Mouse (Mus musculus): ENCODE measurements around the gene Prss16.

Gene Prss16

DNA sequence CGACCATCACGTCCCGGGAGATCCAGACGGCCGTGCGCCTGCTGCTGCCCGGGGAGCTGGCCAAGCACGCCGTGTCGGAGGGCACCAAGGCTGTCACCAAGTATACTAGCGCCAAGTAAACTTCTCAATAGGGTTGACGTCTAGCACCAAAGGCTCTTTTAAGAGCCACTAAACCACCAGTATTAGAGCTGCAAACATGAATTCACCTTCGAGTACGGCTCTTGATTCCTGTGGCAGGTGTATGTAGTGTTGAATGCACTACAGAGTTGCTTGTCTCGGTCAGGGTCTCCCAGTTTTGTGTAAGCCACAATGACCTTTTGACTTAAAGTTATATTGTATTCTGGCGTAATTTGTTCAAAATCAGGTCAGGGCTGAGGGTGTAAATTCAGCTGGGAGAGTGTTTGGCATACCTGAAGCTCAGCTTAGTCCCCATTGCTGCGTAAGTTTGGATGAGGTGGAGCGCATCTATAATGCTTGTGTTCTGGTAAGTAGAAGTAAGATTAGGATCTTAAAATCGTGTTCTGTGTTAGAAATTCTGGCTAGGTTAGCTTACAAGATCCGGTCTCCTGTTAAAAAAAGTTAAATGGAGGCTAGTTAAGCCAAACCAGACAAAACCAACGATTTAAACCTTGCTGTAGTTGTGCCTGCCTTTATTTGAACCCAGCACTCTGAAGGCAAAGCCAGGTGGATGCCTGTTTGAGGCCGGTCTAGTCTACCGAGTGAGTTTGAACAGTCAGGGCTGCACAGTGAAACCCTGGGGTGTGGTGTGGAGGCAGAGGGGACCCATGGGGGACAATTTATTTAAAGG lies 26.8 kb upstream of the Prss16 start:
- no peak for DNase-seq (ENCODE audit: low read depth)

DNA sequence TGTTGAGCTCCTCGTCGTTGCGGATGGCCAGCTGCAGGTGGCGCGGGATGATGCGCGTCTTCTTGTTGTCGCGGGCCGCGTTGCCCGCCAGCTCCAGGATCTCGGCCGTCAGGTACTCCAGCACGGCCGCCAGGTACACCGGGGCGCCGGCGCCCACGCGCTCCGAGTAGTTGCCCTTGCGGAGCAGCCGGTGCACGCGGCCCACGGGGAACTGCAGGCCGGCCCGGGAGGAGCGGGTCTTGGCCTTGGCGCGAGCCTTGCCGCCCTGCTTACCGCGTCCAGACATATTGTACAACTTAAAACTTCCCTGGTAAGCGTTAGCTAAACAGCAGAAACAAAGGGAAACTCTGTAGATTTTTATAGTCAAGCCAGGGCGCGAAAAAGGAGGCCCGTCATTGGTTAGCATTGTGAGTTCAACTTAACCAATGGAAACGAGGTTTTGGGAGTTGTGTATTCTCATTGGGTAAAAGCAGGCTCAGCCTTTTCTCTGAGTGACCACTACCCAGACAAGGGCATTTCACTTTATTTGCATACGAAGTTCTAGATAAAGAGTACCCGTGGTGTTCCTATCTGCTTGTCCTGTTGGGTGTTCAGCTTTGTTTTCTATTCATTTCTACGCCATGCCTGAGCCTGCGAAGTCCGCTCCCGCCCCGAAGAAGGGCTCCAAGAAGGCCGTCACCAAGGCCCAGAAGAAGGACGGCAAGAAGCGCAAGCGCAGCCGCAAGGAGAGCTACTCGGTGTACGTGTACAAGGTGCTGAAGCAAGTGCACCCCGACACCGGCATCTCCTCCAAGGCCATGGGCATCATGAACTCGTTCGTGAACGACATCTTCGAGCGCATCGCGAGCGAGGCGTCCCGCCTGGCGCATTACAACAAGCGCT lies 26.0 kb upstream of the Prss16 start, which contains the start of the genes Hist1h2ah and Hist1h2bk:
Gene Hist1h2ah (minus strand): TSS at position 302 of the 882 bp plus-strand sequence.
Gene Hist1h2bk (plus strand): TSS at position 604 of the 882 bp plus-strand sequence.
- DNase-seq (ENCODE audit: low read depth) = peak; percentile 91

DNA sequence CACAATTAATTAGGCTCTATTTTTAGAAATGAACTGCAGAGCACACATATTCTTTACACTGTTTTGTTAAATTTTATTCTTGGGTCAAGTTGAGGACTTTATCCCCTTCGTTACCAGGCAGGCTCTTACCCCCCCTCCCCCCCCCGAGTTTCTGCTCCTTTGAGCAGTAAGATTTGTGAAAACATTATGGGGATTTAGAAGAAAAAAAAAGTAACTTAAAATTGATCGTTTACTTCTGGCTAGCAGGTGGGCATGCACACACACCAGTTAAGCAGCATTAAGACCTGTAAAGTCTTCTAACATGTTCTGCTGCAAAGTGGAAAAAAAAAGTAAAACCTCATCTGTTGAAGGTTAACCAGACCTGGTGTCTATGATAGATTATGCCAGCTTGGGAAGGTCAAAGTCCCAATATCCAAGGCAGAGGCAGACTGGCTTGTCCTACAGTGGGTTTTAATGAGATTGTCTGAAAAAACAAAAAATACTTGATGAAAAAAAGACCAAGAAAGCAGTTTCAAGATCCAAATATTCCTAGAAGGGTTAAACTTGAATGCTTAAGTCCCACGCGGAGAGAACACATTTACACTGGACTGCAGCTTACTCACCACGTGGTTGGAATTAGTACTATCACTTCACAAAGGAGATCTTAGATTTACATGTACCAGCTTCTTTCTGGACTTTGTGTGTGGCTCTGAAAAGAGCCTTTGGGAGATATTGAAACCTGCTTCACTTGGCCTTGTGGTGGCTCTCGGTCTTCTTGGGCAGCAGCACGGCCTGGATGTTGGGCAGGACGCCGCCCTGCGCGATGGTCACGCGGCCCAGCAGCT lies 25.1 kb upstream of the Prss16 start:
- DNase-seq (ENCODE audit: low read depth) = peak; percentile 29

DNA sequence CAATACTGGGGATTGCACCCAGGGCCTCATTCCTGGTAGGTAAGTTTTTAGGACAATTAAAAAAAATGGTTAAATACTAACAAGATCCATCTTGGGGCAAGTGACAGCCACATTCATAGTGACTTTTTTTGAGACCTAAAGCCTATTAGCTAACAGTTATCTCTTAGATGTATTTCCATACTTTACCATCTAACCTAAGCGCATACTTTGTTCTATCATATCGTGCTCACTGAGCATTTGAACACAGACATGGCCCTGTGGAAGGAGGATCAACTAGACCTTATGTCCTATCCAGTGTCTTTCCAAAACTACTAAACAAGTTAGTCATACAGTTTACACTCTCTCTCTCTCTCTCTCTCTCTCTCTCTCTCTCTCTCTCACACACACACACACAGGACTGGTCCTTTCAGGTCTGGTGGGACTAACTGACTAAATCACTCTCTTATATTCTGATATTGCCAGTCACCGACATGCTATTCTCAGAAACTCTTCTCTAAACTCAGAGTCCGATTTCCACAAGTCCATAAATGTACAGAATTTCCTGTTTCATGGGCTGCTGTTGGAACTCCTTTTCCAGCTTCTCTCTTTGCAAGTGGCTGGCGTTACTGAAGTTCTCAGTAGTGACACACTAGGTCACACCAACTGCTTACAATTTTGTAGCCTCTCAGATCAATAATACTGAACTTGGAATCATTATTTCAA lies 24.4 kb upstream of the Prss16 start:
- no peak for DNase-seq (ENCODE audit: low read depth)

DNA sequence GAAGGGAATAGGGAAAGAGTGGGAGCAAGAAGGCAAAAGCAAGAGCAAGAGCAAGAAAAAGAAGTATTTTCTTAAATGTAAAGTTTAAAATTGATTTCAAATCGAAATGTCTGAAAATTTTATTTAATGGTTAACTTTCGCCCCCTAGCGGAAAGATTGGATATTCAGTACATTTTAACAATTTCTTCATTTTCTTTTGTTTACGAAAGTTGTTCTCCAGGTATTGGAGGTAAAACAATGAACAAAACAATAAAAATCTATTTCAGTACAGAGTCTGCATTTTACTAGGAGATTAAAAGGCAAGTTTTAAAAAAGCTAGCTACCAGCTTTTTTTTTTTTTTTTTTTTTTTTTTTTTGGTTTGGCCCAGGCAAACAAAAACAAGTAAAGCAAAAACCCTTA lies 21.0 kb upstream of the Prss16 start:
- peak; percentile 74 for DNase-seq (ENCODE audit: low read depth)

DNA sequence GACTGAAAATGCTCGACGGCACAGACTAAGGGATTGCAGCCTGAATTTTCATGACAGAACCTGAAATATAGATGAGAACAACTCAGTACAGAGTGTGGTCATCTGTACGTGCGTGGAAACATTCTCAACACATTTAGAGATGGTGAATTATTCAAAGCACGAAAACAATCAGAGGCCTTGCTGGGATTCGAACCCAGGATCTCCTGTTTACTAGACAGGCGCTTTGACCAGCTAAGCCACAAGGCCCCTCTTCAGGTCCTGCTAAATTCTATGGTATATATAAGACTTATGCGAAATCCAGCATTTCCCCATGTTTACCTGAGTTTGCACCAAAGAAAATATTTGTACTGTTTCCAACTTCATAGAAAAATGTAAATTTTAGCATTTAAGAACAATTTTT lies 20.4 kb upstream of the Prss16 start:
- DNase-seq (ENCODE audit: low read depth) = peak; percentile 30

DNA sequence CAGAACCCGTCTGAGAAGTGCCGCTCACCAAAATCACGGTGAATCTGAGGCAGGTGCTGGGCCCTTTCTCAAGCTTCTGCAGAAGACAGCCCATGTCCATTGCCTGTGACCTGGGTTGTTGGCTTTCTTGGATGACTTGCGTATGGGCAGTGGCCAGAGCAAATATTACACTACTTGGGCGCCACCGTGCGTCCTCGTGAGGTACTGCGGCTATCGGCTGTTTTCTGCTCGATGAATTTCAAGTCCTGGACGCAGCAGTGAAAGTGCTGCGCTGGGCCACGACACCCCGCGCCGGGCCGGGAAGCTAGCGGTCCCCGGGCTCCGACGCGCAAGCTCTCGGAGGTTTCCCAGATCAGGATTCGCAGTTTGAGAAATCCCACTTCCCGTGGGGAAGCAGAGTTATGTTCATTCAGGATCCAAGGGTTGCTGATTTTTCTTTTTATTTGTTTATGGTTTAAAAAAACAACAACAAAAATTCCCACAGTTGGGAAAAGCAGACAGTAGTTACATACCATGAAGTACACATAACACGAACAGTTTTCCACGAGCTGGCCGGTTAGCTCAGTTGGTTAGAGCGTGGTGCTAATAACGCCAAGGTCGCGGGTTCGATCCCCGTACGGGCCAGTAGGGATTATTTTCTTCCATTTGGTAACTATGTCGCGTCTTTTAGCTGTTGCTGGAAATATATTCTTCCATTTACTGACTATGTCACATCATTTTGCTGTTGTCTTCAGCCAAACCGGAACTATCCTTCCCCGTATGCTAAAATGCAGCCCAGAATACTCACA lies 19.3 kb upstream of the Prss16 start:
- DNase-seq (ENCODE audit: low read depth) = peak; percentile 95

DNA sequence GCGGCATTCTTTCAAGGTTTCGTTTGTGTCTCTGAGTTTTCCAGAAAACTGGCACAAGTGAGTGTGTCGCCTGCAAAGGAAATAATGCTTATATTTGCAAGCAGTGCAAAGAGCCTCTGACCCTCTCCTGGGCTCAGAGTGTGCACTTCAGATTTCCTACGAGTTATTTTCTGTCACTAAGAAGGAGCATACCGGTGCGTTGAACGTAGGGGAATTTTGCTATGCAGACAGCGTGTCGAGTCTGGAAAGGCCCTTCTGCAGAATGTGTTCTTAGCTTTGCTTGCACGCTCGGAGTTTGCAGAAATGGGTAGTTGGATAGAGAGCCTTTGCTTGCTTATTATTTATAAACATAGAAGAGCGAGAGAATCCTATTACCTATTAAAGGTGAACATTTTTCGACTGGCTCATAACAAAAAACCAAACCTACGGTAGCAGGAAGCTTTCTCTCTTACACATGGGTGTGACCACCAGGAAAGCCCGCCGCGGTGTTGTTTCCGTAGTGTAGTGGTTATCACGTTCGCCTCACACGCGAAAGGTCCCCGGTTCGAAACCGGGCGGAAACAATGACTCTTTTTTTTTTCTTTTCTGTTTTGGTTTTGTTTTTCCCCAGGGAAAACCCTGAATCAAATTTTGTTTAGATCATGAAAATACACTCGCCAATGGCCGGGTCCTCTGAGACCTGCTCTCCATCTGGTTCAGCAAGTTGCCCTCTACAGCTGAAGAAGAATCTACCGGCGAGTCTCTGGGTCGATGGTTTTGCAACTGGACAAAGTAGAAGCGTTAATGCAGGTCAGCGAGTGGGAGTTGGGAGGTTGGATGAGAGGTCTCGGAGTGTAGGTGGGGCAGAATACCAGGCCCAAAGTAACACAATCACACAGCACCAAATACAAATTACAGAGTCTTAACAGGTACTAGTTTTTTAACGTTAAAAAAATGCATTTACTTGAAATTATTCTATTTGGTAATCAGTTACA lies 16.8 kb upstream of the Prss16 start:
- DNase-seq (ENCODE audit: low read depth) = peak; percentile 88

DNA sequence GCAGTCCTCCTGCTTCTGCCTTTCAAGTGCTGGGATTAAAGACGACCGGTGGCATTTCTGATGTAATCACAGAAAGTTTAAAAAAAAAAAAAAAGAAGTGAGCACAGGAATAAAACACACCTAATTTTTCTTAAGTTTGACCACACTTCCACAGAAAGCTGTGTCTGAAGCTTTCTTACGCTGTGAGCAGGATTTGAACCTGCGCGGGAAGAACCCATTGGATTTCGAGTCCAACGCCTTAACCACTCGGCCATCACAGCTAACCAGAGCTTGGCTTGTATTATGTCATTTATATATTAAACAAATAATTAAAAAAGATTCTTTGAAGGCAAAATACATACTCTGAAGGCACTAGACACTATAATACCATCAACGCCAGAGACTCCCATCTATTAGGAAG lies 12.7 kb upstream of the Prss16 start:
- peak; percentile 91 for DNase-seq (ENCODE audit: low read depth)

DNA sequence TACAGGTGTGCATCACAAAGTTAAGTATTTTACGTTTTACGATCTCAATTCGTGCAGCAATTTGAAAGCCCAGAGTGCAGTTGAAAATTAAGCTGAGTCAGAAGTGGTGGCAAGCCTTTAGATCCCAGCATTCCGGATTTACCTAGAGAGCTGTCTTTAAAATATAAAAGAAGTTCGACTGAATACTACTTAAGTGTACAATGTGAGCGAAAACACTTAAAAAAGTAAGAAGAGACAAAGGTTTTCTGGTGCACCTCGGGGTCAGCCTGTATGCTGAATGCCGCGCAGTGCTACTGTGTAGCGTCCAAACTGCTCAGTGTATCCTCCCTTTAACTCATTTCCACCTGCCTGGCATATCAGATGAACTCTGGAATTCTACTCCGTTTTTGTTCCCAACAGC lies 12.0 kb upstream of the Prss16 start:
- DNase-seq (ENCODE audit: low read depth) = no peak

DNA sequence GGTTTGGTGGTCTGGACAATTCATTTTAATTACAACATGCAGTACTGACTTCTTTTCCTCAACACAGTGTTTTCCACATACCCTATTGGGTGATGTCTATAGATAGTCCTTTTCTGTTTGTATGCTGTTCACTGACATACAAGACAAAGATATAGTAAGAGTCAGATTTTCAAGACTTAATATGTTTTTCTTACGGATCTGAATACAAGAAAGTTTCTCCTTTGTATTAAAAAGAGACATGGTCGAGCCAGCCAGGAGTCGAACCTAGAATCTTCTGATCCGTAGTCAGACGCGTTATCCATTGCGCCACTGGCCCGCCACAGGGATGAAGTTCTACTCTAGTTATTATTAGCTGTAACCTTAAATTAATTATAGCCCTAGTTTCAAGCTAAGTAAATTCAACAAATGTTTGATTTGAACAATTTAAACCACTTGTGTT lies 11.4 kb upstream of the Prss16 start:
- DNase-seq (ENCODE audit: low read depth) = peak; percentile 81

DNA sequence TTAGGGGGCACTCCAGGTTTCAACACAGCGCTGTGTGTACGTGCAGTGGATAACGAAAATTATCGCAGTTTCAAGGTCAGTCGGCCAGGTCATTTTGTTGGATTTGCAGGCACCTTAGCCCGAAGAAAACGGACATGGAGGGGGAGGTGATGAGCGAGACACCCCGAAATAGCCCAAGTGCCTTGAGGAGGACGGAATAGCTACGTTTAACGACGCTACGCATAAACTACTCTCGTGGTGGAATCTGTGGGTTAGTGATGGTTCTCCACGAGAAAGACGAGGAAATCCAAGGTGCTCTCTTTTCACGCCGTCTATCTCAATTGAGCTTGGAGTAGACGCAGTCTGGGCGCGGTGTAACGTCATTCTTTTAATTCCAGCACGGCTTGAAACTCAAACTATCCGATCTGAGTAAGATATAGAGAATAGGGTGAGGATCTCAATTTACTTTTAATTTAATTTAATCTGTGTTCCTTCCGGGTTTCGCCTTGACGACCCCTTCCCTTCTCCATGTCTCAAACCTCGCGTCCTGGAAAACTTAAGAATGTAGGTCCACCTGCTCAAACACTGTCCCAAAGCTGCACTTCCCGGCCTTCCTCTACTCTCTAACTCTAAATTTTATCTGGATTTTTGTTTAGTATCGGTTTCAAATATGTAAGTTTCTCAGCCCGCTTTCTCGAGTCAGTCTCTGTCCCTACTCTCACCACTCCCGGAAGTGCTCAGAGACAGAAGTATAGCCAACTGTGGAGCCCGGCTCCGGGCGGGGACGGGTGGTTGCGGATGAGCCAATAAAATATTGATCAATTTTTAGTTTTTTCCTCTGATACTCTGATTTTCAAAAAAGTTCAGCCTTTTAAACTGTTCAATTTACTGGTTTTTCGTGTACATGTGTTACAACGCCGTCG lies 10.6 kb upstream of the Prss16 start:
- peak; percentile 50 for DNase-seq (ENCODE audit: low read depth)

DNA sequence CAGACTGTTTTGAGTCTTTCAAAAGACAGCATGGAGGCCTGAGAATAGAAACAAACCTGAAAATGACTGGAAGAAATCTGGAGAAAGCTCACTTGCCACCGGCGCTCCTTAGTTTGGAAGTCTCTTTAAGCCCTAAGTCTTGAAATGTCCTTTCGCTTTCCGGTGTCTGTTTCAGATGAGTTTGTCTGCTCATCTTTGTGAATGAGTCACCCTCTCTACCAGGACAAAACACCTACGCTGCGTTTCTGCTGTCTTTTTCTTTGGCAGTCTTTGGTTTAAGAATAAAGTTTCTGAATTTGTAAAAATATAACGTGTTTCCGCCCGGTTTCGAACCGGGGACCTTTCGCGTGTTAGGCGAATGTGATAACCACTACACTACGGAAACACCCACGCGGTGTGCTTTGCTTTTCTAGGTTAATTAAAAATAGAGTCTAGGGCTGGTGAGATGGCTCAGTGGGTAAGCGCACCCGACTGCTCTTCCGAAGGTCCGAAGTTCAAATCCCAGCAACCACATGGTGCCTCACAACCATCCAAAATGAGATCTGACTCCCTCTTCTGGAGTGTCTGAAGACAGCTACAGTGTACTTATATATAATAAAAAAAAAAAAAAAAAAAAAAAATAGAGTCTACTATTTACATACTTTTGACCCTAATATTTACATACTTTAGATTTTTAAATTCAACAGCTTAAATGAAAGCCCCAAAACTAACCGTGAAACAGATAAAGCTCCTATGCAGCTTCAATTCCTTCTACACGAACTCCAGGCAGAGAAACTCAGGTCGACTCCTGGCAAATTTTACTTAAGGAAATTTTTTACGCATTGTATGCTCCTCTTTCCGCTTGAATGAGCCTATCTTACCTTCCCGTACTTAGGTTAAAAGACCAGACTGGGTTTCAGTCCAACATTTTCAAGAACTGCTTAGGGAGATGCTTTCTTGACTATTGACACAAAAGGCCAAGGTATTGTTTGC lies 6.2 kb upstream of the Prss16 start:
- DNase-seq (ENCODE audit: low read depth) = peak; percentile 86

DNA sequence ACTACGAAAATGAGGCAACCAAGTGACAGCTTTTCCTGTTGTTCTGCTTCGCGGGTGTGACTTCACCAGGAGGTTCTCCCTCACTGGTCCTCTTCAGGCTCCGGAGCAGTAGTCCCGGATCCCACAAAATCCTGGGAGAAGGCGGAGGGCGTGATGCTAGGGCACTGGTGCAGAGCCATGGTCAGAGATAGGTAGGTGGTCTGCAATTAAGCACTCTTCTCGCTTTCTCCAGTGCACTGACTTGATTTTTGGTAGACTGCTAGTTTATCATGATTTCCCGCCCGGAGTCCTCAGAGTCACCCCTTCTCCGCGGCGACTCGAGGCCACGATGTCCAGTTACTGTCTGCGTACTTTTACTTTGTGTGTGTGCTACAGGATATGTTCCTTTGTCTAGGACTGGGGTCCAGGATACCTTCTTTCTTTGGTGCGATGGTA lies 4.9 kb upstream of the Prss16 start:
- no peak for DNase-seq (ENCODE audit: low read depth)

DNA sequence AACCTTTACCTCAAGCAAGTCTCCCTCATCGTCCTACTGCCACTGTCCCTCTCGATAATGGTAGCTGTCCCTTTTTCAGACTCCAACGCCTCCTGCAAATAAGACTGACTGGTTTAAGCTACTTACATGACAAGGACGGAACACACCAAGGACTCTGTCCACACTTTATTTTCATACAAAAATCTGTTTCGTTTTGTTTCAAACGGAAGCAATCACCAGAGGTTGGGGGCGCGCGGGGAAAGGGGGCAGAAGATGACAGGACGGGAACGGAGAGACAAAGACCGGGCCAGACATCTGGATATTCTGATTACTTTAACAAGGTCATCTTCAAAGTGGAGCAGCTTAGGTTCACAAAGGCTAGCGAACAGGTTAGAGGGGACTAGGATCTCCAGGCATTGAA lies 4.2 kb upstream of the Prss16 start:
- DNase-seq (ENCODE audit: low read depth) = no peak

DNA sequence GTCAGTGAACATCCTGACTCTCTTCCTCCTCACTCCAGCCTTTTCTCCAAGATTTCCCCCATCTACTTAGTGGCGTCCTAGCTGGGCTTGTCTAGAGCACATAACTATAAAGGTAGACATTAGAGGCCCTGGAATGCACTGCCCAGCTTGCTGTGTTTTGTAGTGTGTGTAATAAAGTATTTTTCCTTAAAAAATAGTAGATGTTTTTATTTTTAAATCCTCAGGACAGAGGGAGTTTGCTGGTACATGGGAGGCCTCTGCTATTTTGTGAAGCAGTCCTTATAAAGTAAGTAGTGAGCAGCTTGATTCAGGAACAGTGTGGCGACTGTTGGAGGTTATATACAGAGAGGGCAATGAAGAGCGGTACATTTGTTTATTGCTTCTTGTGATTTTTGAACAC lies 835 bp downstream of the Prss16 start:
- DNase-seq (ENCODE audit: low read depth) = no peak

DNA sequence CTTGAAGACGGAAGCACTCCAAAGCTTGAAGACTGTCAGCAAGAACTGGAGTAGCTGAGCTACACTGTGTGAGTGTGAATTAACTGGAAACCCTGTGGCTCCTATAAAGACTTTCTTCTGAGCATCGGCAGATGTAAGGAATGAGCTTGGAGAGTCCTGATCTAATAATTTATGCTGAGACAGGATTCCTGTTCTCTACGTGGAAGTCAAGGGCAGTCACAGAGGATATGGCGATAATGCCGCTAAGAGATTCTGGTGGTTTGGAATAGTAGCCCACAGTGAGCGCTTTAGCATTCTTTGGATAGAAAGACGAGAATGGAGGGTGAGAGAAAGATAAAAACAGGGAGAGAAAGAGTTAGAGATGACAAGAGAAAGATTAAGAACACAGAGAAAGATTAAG lies 1.7 kb downstream of the Prss16 start:
- no peak for DNase-seq (ENCODE audit: low read depth)

Data from NIH3T3 (cell line).